Mouse (Mus musculus) 3T3-L1 (cell line): ENCODE data around the gene 0610012G03Rik.
"Not testable (repeated sequence)": the region's sequence is repeated elsewhere in the genome, so short reads cannot be mapped to it uniquely, and the experiment has no call there.

ENCODE experiments used
- DNase-seq: peaks from one replicate; pipeline ENCODE4 v3.0.0-alpha.2; 2015; ENCODE audit warnings: low read depth, low spot score

0610012G03Rik gene

DNA sequence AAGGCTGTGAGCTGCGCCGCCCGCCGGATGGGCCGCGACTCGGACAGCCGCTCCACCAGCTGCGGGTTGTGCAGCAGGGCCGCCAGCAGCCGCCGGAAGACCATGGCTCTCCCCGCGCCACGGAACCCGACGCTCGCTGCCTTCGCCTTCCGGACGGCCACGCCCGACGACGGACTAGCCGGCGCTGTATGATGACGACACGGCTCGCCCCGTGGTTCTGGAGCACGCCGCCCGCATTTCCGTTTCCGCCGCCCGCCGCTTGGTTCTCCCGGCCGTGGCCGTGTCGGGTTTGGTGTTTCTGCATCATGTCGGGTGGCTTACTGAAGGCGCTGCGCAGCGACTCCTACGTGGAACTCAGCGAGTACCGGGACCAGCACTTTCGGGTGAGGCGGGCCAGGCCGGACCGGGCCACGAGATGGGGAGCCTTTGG is at the start of gene 0610012G03Rik, which contains the start of gene Ncbp2:
Gene 0610012G03Rik (minus strand): TSS at position 150 of the 430 bp plus-strand sequence.
Gene Ncbp2 (plus strand): TSS at position 169 of the 430 bp plus-strand sequence.
- peak; percentile 96 for DNase-seq

DNA sequence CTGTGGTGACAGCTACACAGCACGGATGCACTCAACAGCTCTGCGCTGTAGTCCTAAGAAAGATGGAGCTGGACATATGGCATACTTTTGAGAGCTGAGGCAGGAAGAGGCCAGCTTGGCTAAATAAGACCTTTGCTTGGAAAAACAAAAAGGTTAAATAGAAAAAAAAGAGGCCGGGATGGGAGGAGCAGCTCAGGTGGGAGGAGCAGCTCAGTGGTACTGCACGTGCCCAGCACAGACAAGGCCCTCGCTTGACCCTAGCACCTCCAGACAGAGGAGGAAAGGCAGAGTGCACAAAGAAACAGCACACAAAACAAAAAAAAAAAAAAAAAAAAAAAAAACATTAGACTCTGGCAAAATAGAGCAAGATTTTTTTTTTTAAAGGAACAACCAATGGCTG is 48.1 kb upstream of the 0610012G03Rik start:
- DNase-seq, result no peak

DNA sequence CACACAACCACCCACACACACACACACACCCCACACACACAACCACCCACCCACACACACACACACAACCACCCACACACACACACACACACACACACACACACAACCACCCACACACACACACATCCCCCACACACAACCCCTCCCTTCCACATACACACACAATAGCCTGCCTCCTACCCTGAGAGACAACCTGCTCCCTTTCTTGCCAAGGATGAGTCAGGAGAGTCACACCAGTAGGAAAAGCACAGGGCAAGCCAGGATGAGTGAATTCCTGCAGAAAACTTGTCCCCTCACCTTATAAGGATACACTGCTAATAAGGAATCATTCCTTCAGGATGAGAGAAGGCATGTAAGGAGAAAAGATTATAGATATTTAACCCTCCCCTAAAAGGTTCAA is 45.7 kb upstream of the 0610012G03Rik start:
- peak; percentile 75 for DNase-seq

DNA sequence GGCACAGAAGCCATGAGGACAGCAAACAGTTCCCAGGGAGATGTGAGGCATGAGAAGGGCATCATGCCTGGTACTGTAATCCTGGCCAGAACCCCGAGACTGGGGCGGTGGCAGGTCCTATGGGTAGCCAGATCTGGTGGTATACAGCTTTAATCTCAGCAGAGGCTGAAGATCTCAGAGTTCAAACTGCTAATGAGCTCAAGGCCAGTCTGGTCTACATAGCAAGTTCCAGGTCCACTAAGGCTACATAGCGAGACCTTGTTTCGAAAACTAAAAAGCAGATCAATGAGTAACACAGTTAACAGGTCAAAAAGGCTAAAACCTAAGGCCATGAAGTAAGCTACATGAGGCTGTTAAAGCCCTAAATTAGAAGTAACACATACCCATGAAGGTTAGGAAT is 44.9 kb upstream of the 0610012G03Rik start:
- no peak for DNase-seq

DNA sequence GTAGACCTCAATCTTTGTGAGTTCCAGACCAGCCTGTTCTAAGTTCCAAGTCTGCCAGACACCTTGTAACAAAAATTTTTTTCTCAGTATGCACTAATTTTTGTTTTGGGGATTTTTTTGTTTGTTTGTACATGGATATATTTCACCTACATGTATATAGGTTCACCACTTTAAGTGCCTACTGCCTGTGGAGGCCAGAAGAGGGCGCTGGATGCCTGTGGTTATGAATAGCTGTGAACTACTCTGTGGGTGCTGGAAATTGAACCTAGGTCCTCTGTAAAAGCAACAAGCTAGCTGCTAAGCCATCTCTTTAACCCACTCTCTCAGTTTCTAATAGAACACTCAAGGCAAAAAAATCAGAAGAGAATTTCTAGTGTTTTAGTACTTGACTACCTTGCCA is 43.7 kb upstream of the 0610012G03Rik start:
- DNase-seq, result no peak

DNA sequence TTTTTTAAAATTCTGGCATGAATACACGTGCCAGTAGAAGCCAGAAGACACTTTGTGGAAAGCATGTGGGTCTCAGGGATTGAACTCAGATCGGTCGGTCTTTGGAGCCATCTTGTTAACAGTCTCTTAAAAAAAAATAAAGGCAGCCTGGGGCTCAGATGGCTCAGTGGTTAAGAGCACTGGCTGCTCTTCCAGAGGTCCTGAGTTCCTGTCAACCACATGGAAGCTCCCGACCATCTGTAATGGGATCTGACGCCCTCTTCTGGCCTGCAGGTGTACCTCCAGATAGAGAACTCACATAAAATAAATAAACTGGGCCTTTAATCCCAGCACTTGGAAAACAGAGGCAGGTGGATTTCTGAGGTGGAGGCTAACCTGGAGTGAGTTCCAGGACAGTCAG is 32.7 kb upstream of the 0610012G03Rik start:
- DNase-seq, result no peak

DNA sequence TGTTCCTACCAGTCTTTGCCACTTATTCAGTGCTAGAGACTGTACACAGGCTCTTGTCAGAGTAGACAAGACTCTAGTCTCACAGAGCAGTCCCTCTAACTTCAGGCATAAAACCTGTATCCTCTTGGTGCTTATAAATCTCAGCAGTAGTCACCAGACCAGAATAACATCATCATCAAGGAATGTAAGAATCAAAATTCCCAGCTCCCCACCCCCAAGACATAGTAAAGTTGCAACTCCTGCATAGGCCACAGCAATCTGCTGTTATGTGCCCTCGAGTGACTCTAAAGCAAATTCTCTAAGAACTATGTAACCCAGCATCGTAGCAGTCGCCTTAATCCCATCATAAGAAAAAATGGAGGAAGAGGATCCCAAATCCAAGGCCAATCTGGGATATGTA is 31.2 kb upstream of the 0610012G03Rik start:
- peak; percentile 78 for DNase-seq

DNA sequence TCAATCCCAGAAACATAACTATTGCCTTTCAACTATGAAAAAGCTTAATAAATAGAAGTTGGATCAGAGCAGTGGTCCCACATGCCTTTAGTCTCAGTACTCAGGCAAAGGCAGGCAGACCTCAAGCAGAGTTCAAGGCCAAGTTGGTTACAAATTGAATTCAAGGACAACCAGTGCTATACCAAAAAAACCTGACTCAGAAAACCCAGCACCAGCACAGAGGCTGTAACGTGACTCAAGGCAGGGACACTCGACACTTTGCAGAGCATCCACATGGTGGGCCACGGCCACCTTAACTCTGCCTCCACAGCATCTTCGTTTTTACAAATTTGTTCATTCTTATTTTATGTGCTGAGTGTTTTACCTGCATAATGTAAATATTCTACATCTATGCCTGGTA is 27.0 kb upstream of the 0610012G03Rik start:
- no peak for DNase-seq

DNA sequence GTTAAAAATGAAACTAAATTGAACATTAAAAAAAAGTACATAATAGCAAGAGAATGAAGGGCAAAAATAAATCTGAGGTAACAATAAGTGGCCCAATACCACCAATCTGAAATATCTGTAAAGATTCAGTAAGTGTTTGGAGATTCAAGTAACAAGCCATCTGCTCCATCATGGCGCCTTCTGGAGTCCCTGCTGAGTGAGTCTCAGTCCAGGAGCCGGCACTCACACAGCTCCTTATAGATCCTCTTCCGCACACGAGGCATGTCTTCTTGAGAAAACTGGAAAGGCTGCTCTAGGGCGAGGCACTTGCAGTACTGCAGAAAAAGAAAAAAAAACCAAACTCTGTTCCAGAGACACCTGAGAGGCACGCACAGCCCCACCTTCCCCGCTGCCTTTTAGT is 14.9 kb upstream of the 0610012G03Rik start:
- DNase-seq, result no peak

DNA sequence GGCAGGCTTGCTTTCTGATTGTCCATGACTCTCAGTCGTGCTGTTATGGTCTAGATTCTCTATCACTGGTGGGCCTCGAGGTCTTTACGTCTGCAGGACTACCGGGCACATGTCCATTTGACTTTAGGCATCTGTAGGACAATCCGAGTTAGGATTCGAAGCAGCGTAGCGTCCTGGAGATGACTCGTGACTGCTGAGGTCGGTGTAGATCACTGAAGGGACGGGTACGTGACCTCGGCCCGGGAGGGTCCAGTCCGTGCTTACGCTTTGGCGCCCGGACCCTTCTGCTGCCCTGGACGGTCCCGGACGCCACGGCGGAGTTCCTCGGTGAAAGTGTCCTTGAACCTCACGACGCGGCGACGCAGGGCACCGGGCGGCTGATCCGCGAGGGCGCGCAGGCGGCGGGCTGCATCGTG is 385 bp downstream of the 0610012G03Rik start:
- DNase-seq, result peak; percentile 46

DNA sequence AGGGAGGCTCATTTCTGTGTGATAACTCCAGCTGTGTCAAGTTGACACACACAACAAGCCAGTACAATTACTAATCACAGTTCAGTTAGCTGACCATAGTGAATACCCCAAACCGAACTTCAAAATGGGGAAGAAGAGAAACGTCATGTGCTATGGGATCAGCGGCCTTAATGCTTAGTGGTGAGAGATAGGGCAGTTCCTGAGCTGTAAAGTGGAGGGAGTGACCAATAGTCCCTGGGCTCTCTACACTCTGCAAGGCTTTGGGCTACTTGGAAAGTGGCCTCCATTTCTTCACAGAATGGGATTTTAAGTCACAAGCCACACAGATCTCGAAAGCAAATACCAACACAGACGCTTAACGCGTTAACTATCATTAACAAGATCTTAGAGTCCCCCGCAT is 961 bp downstream of the 0610012G03Rik start:
- peak; percentile 31 for DNase-seq

DNA sequence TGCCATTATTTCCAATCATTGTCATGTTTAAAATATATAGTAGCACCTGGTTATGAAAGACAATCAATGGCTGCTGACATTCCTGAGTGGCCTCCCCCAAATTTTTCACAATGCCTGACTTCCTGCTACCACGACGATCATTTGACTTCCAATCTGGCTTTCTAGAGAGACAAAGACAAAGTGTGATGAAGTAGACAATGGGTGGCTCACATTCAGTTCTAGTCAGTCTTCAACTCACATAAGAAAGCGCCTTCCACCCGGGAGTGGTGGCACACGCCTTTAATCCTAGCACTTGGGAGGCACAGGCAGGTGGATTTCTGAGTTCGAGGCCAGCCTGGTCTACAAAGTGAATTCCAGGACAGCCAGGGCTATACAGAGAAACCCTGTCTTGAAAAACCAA is 2.3 kb downstream of the 0610012G03Rik start:
- not testable (repeated sequence) for DNase-seq

DNA sequence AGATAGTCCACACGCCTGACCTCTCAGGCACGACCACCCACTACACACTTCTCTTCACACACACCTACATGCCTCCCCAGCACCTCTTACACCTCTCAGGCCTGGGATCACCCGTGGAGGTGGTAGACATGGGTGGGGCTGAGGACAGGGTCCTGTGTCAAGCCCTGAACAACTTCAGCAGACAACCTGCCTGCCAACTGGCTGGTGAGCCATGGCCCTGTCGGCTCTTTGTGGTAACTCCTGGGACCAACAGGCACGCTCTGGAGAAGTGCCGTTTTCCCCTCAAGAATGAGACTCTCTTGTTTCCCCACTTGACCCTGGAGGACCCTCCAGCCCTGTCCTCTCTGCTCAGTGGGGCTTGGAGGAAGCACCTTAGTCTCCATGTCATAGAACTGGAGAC is 2.9 kb downstream of the 0610012G03Rik start:
- DNase-seq, result no peak

DNA sequence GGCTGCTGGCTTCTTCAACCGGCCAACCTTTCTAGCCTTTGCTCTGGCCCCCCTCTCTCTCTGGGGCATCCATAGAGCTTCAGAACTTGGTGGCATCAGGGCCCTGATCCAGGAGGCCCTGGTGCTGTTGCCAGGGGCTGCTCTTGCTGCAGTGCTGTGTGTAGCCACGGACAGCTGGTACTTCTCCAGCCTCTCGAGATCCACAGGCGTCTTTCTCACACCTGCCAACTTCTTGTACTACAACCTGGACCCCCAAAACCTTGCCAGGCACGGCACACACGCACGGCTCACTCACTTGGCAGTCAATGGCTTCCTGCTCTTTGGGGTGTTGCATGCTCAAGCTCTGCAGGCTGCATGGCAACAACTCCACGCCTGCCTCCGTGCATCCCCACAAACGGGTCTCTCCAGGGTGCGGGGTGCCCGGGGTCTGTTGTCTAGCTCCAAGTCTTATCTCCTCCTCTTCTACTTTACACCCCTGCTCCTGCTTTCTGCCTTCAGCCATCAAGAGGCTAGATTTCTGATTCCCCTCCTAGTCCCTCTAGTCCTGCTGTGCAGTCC is 3.5 kb downstream of the 0610012G03Rik start:
- DNase-seq, result no peak

DNA sequence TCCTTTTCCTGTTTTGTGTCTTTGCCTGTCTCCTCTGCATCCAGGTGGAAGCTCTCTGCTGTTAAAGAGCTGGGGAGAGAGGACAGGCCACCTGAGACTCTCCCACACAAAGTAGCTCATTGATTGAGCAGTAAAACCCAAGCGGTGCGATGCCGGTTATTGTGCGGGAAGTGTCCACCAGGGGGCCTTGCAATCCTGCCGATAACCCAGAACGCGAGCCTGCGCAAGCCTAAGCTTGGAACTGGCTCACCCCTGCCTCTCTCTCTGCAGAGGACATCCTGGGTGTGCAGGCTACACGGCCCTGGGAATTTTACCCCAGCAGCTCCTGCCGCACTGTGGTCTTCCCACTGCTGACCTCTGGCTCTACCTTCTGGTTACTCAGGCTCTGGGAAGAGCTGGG is 4.3 kb downstream of the 0610012G03Rik start:
- DNase-seq, result peak; percentile 70

DNA sequence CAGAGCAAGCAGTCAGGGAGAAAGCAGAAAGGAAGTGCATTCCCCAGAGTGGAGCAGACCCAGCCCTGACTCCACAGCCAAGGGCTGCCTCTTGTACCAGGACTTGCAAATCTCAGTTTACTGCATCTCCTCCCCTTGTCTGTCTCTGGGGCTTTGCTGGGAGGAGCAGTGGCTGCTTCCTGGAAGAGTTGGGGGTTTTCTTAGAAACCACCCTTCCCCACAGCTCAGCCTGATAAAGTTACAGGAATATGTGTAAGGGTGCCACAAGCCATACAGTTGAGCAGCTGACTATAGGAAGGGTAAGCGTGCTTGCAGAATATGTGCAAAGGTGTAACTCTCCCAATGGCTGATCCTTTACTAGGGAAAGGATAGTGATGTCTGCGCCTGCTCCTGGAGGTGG is 7.7 kb downstream of the 0610012G03Rik start:
- DNase-seq, result no peak

DNA sequence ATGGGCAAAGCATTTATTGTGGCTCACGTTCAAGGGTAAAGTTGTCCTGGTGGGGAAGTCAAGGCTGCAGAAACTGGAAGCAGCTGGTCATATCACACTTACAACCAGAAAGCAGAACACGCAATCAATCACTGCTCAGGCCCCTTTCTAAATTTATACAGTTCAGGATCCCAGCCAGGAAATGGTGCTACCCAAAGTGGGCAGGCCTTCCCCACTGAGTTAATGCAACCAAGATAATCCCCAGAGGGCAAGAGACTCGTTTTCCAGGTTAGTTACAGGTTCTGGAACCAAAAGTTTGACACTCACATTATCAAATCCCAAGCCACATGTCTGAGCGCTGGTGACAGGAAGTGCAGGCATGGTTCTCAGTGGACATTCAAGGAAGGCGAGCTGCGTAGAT is 9.4 kb downstream of the 0610012G03Rik start:
- DNase-seq, result no peak

DNA sequence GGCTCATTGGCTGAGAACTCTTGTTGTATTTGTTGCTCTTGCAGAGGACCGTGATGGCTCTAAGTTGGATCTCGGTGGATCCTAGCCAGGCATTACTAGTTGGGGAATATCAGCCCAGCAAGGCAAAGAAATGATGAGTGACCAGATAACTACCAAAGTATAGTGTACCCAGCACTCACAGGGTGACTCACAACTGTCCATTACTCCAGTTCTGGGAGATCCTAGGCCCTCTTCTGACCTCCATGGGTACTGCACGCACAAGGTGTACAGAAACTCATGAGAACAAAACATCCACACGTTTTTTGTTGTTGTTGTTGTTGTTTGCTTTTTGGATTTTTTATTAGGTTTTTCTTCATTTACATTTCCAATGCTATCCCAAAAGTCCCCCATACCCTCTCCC is 11.7 kb downstream of the 0610012G03Rik start:
- DNase-seq, result no peak

DNA sequence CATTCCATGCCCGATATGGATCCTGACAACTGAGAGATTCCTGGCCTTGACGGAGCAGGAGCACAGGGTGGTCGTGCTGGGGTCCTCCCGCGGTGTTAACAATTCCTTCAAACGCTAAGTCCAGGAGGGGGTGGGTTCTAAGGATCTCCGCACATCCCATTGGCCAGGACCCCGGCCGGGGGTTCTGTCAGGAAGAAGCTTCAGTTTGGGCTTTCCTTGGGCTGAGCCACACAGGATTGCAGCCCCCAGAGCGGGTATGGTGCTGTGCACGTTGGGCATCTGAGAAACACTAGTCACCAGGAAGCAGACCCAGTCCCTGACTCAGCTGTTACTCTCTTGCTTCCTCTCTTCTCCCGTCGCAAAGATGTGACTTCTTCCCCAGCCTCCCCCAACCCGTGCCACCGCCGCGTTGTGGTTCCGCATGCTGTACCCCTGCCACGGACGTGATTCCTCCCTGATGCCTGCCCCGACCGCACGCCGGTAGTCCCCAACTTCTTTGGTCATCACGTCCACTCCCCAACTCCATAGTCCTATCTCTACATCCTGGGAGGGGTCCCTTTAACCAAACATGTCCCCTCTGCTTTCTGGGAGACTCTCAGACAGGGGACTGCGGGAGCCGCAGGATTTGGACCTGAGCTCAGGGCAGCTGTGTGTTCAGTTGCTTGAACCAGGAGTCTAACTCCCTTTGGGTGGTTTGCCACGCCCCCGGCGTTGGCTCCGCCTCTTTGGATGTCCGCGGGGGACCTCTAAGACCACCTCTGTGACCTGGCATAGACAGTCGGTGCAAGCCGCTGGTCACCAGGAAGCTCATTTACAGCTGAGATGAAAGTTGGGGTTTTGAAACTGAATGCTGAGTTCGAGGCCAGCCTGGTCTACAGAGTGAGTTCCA is 13.0 kb downstream of the 0610012G03Rik start:
- DNase-seq, result no peak

DNA sequence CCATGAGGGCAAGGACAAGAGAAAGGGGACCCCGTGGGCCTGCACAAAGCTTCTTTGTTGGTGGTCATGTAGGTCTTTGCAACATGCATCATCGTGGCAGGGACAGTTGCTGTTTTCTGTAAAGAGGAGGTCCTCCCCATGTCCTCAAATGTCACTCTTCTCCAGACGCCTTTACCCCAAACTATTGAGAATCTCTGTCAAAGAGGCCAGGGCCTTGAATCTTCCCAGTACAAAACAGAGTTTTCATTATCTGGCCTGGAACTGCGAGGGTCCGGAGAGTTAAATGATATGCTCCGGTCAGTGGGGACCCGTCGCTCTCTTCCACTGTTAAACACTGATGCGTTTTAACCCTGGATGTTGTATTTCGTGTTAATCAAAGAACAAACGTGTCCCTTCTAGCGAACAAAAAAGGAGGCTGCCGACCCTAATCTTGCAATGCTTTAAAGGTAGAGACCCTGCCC is 13.7 kb downstream of the 0610012G03Rik start:
- DNase-seq, result no peak

DNA sequence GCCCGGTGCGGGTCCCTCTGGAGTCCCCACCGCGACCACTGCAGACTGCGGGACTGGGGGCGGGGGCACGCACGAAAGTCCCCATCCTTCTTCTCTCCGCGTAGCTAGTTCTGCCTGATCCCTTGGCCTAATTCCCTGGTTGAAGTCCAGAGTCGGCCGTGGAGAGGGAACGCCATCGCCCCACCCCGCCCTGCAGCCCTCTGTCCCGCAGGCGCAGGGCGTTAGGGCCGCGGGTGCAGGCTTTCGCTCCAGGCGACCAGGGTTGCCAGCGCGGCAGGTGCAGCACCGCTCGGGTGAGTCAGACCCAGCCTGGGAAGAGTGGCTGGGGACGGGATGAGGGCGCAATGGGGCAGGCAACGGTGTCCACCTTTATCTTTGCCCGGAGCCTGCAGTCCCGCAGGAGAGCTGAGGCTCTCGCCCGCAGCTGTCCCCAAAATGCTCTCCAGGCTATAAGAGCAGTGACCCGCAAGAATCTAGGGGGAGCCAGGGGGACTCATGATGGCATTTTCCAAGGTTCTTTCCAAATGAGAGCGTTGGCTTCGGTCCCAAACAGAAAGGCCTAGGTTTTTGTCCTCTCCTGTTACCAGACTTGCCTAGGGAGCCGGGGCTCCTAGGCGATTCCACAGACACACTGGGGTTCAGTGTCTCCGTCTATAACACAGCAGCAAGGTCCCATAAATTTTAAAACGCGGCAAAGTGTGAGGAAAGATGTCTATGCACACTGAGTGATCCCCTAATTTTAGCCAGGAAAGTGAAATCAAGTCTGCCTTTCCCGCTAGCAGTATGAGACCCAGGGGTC is 14.3 kb downstream of the 0610012G03Rik start, which contains the start of gene Pigz:
Gene Pigz (plus strand): TSS at position 101 of the 799 bp plus-strand sequence.
- DNase-seq, result no peak
